Mouse (Mus musculus) bone marrow macrophage, adult 2 months (primary cell): ENCODE measurements around the gene Ccnl2. TPM values are rescaled to one million over a fixed set of nuclear protein-coding genes. Genes with fewer than 3 reads are reported as not detected.

ENCODE experiments used
- H3K27ac ChIP-seq: 2 replicates; pipeline ENCODE4 v1.5.1; 2012; ENCODE audit warnings: low read depth, low read length; ENCODE audit not compliant: insufficient read depth
- H3K4me1 ChIP-seq: 2 replicates; pipeline ENCODE4 v1.6.1; 2012; ENCODE audit warnings: low read length; ENCODE audit not compliant: control insufficient read depth, insufficient read depth
- H3K4me3 ChIP-seq: 2 replicates; pipeline ENCODE4 v1.5.1; 2012; ENCODE audit warnings: mild to moderate bottlenecking, low read length, moderate library complexity; ENCODE audit not compliant: insufficient read depth
- CTCF ChIP-seq: IDR thresholded peaks from 2 replicates; pipeline ENCODE4 v1.5.1; 2012; ENCODE audit warnings: low read depth, mild to moderate bottlenecking, low read length, moderate library complexity
- POLR2A ChIP-seq: IDR thresholded peaks from 2 replicates; pipeline ENCODE4 v1.6.1; 2012; ENCODE audit warnings: mild to moderate bottlenecking, low read depth, low read length, borderline replicate concordance
- polyA plus RNA-seq: library from polyadenylated mRNA; stranded (reverse); fragments of >200 nt; gene quantifications from 2 replicates; pipeline ENCODE4 v1.2.4, GENCODE M21; 2012; ENCODE audit not compliant: missing spikeins, insufficient read depth, insufficient read length

Ccnl2 gene
- polyA plus RNA-seq, 1 experiment, result 100 TPM

GRCm38 (mm10) chr4:155790021-155790489, 22.2 kb upstream of the Ccnl2 start, which contains the start of gene Ankrd65:
Gene Ankrd65, plus strand, starts transcription at chr4:155790439.
- TF ChIP-seq POLR2A, result no peak
- no peak for TF ChIP-seq CTCF
- Histone ChIP-seq H3K4me1 (no peaks in the 10 kb centered on the region), H3K4me3 (no peak within 1 kb of the TSS), H3K27ac (no peak within 1 kb of the TSS)

DNA sequence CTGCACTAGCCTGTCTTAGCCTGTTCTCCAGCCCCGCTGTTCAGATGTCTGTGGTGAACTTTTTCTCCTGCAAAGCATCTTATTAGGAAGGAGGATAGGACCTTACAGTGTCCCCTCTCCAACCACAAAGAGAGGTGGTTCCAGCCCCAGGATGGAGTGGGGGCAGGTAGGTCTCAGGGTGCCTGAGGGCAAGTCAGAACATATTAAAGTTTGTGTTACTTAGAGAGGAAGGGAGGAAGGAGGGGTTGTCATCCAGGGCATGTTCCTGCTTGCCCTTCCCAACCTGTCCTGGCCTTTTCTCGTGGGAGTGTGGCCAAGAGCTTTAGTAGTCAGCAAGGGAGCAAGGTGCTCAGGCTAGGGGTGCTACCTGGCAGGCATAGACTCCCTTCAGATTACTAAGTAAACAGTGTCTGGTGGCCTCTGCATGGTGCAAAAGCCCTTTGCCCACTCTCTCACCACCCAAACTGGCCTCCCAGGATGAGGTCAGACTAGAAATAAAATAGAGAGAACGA, 21.6 kb upstream of the Ccnl2 start:
- Histone ChIP-seq H3K27ac (no peak overlapping the region), H3K4me3 (no peak overlapping the region), H3K4me1 (no peaks in the 10 kb centered on the region)
- TF ChIP-seq POLR2A (no peak), CTCF (no peak)

DNA sequence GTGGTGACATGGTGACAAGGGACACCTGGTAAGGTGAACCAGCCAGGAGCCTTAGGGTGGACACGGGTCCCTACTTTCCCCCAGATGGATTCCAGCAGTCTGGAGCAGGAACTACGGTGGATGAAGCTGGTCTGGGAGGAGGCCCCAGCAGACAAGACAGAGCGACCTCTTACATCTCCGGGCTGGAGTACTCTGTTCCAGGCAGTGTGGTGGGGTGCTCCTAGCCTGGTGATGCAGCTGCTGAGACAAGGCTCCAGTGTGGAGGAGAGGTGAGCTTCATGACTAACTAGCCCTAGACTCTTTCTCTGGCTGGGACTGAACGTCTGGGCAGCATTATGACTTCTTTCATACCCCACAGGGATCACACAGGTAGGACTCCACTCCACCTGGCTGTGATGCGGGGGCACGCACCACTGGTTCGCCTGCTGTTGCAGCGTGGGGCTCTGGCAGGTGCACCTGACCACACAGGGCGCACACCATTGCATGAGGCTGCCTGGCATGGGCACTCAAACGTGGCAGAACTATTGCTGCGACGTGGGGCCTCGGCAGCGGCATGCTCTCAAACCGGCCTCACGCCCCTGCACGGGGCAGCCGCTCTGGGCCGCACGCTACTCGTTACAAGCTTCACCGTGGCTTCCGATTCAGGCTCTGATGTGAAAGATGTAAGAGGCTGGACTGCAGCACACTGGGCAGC, 20.9 kb upstream of the Ccnl2 start:
- Histone ChIP-seq H3K4me3 (no peak overlapping the region), H3K27ac (no peak overlapping the region), H3K4me1 (no peaks in the 10 kb centered on the region)
- TF ChIP-seq POLR2A (no peak), CTCF (no peak)

DNA sequence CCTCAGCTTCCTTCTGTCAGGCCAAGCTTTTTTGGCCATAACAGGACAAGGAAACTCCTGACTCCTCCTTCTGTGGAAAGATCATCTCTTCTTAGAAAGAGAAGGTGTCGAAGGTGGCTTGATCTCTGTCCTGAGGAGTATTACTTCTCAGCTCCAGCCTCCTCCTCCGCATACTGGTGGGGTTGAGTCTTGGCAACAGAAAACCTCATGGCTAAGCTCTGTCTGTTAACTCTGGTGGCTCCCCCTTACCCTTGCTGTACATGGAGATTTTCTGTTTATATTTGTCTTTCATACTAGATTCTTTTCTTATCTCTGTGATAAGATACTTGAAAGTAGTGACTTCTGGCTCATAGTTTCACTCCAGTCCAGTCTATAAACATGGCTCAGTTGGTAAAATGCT, 18.6 kb upstream of the Ccnl2 start:
- no peak overlapping the region for H3K4me3 ChIP-seq
- TF ChIP-seq CTCF (no peak), POLR2A (no peak)
- no peaks in the 10 kb centered on the region for H3K4me1 ChIP-seq
- H3K27ac ChIP-seq, result no peak overlapping the region

DNA sequence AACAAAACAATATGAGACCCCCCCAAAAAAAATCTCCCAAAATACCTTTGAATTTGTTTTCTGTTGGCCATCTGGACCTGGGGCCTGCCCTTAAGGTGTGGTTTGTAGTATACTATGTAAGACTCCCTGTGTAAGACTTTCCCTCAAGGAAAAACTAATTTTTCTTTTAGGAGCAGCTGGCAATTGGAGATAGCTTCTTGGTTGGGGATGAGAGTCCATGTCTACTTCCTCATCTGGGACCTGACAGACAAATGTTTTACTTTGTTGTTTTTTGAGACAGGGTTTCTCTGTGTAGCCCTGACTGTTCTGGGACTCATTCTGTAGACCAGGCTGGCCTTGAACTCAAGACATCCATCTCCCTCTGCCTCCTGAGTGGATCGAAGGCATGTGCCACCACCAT, 10.2 kb upstream of the Ccnl2 start:
- H3K4me1 ChIP-seq, result peaks cover 9% of the 10 kb centered on the region
- H3K27ac ChIP-seq, result no peak overlapping the region
- H3K4me3 ChIP-seq, result no peak overlapping the region
- TF ChIP-seq CTCF (no peak), POLR2A (no peak)

- Histone ChIP-seq H3K27ac (peak within 1 kb of the TSS; percentile 56), H3K4me1 (peaks cover 9% of the 10 kb centered on the region), H3K4me3 (peak within 1 kb of the TSS; percentile 88)
- TF ChIP-seq CTCF (no peak), POLR2A (no peak)
These were observed 9.4 kb upstream of the Ccnl2 start, which contains the start of gene Mrpl20 for GRCm38 (mm10) chr4:155802741-155803339. Gene Mrpl20, plus strand, starts transcription at chr4:155802878.

GRCm38 (mm10) chr4:155803340-155804041, 8.8 kb upstream of the Ccnl2 start:
- Histone ChIP-seq H3K27ac (peak overlapping the region; percentile 56), H3K4me1 (peaks cover 9% of the 10 kb centered on the region), H3K4me3 (peak overlapping the region; percentile 88)
- TF ChIP-seq POLR2A (no peak), CTCF (no peak)

- no peak for TF ChIP-seq CTCF
- TF ChIP-seq POLR2A, result no peak
- Histone ChIP-seq H3K4me3 (no peak overlapping the region), H3K4me1 (peaks cover 16% of the 10 kb centered on the region), H3K27ac (no peak overlapping the region)
These were observed 4.4 kb upstream of the Ccnl2 start for GRCm38 (mm10) chr4:155807841-155808240.

DNA sequence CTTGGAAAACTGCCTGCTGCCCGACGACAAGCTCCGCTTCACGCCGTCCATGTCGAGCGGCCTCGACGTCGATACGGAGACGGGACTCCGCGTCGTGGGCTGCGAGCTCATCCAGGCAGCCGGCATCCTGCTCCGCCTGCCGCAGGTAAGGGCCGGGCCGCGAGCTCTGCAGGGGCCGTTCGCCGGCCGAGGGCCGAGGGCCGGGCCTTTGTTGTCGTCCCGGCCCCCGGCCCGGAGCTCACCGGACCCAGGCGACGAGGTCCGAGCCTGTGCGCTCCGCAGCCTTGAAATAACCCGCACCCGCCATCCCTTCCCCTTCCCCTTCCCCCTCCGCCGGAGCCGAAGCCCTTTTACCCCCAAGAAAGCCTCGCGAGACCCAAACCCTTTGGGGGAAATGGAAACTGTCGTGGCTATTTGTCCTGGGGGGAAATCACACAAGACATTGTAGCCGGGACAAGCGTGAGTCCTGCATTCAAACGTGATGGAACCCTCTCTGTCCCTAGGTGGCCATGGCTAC, 434 bp downstream of the Ccnl2 start:
- peak overlapping the region; percentile 97 for H3K4me3 ChIP-seq
- peak overlapping the region; percentile 76 for H3K27ac ChIP-seq
- TF ChIP-seq POLR2A (no peak), CTCF (no peak)
- peaks cover 15% of the 10 kb centered on the region for H3K4me1 ChIP-seq
